Mouse (Mus musculus): ENCODE measurements at regions not wholly inside any gene's neighbourhood (a gene's known extent, or its start where the extent isn't known, plus 50 kb on each side); places are given as distances from the start of the nearest gene placed in this dataset.

DNA sequence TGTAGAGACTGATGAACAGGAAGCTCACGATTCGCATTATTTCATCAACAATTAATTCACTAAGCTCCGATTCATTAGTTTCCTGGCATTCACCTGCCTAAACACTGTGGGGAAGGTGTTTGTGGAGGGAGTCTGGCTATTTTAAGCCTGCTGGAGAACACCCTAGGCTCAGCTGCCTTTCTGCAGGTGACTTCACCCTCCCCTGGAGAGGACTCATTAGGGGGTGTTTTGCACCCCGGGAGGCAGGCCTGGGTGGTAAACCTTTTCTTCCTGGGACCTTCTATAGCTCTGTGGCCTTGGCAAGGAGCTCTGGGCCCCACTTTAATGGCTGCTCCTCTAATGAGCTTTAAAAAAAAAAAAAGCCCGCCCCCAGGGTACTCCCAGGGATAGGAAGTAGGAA is 55.4 kb upstream of the Bnc1 start:
- TF ChIP-seq CTCF (IDR thresholded peaks at IDR 0.05; ENCODE audit: low read depth): no peak
- Histone ChIP-seq H3K4me3 (ENCODE audit: low read depth, low read length) (no peak overlapping the region), H3K9me3 (ENCODE audit: low read depth, low read length) (no peaks in the 10 kb centered on the region), H3K9ac (no peak overlapping the region), H3K27me3 (ENCODE audit: insufficient read depth, low read length) (no peaks in the 10 kb centered on the region), H3K4me2 (no peak overlapping the region), H3K36me3 (ENCODE audit: insufficient read depth) (no peaks in the 10 kb centered on the region), H3K27ac (ENCODE audit: low read depth) (no peak overlapping the region), H3K4me1 (ENCODE audit: insufficient read depth) (no peaks in the 10 kb centered on the region)
- WGBS: 77% methylated on average over 5 of the region's 5 CpGs
- DNase-seq (no peak), ATAC-seq (ENCODE audit: insufficient read depth) (no peak)

DNA sequence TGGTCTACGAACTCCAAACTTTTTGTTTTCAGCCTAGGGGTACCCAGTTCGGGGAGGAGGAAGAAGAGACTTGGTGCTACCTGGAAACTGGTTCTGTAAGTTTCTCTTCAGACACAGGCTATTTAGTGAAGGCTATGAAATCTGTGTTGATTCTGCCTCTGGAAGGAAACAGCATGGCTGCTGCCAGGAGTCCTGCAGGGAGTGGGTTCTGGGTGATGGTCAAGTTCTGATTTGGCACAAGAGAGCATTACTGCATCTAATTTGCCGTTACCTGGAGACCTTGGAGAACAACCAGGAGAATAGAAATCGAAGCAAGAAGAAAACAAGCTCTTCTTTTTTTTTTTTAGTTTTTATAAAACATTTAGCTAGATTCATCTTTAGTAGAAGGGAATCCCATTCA is 61.3 kb upstream of the Bnc1 start:
- H3K36me3 ChIP-seq (ENCODE audit: insufficient read depth): no peaks in the 10 kb centered on the region
- no peaks in the 10 kb centered on the region for H3K4me1 ChIP-seq (ENCODE audit: insufficient read depth)
- TF ChIP-seq CTCF (IDR thresholded peaks at IDR 0.05; ENCODE audit: low read depth): no peak
- H3K9me3 ChIP-seq (ENCODE audit: low read depth, low read length): no peaks in the 10 kb centered on the region
- no peaks in the 10 kb centered on the region for H3K27me3 ChIP-seq (ENCODE audit: insufficient read depth, low read length)
- no peak overlapping the region for H3K27ac ChIP-seq (ENCODE audit: low read depth)
- 70% methylated on average over 4 of the region's 4 CpGs for WGBS
- no peak overlapping the region for H3K9ac ChIP-seq
- no peak overlapping the region for H3K4me2 ChIP-seq
- DNase-seq: no peak
- no peak overlapping the region for H3K4me3 ChIP-seq (ENCODE audit: low read depth, low read length)
- no peak for ATAC-seq (ENCODE audit: insufficient read depth)

DNA sequence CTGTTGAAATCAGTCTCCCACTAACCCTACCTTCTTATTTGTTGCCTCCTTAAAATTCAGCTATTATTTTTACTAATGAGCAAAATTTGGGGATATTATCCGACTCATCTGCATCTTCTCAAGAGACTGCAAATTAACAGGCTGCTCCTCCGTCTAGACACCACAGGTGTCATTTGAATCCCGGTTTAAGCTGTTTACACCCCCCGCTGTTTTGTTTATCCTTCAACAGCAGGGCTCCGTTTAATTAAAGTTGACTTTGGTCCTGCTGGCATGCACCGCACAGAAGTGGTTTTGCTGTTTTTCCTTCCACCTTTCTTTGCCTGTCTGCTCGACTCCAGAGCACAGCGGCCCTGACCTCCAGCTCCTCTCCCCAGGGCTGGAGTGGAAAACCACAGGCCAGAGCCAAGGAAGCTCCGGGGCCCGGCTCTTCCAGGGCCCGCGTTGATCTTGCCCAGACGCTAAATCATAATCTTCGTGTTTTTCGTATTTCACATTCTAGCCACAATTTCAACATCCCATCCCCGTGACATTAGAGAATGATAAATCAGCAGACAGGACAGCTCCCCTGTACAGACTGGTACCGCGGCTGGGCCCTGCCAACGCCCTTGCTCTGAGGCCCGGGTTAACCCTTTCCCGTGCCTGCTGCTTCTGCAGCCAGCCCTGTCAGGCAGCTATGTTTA is 64.6 kb upstream of the Bnc1 start:
- peak; percentile 65; the same call in 1 of the 2 replicates for ATAC-seq (ENCODE audit: insufficient read depth)
- Histone ChIP-seq H3K27ac (ENCODE audit: low read depth) (no peak overlapping the region), H3K9me3 (ENCODE audit: low read depth, low read length) (no peaks in the 10 kb centered on the region), H3K4me2 (peak overlapping the region; percentile 51), H3K27me3 (ENCODE audit: insufficient read depth, low read length) (no peaks in the 10 kb centered on the region), H3K36me3 (ENCODE audit: insufficient read depth) (no peaks in the 10 kb centered on the region), H3K4me3 (ENCODE audit: low read depth, low read length) (no peak overlapping the region), H3K9ac (no peak overlapping the region), H3K4me1 (ENCODE audit: insufficient read depth) (no peaks in the 10 kb centered on the region)
- no peak for TF ChIP-seq CTCF (IDR thresholded peaks at IDR 0.05; ENCODE audit: low read depth)
- 4% methylated on average over 21 of the region's 21 CpGs for WGBS
- peak; percentile 54 for DNase-seq

DNA sequence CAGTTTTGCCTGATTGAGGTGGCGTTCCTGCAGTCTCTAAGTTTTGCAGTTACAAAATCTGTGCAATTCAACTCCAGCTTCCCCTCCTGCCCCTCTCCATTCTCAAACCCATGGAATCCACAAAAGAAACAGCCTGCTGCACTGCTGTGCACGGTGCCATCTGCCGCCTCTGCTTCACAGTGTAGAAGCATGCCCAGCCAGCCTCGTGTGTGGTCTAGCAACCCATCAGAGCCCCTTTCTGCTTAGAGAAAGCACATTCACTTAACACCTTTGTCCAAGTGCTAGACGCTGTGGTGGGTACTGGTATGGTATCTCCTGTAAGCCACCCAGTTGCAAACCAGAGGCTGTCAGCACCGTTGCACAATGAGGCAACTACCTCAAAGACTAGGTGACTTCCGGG is 71.3 kb upstream of the Bnc1 start:
- no peak overlapping the region for H3K9ac ChIP-seq
- no peak for TF ChIP-seq CTCF (IDR thresholded peaks at IDR 0.05; ENCODE audit: low read depth)
- H3K27ac ChIP-seq (ENCODE audit: low read depth): no peak overlapping the region
- no peak overlapping the region for H3K4me2 ChIP-seq
- no peak overlapping the region for H3K4me3 ChIP-seq (ENCODE audit: low read depth, low read length)
- no peaks in the 10 kb centered on the region for H3K9me3 ChIP-seq (ENCODE audit: low read depth, low read length)
- no peaks in the 10 kb centered on the region for H3K4me1 ChIP-seq (ENCODE audit: insufficient read depth)
- H3K36me3 ChIP-seq (ENCODE audit: insufficient read depth): no peaks in the 10 kb centered on the region
- 34% methylated on average over 7 of the region's 7 CpGs for WGBS
- ATAC-seq (ENCODE audit: insufficient read depth) (0 out of 2 replicates have a peak, but pooled peaks have one; percentile 17), DNase-seq (no peak)
- no peaks in the 10 kb centered on the region for H3K27me3 ChIP-seq (ENCODE audit: insufficient read depth, low read length)

DNA sequence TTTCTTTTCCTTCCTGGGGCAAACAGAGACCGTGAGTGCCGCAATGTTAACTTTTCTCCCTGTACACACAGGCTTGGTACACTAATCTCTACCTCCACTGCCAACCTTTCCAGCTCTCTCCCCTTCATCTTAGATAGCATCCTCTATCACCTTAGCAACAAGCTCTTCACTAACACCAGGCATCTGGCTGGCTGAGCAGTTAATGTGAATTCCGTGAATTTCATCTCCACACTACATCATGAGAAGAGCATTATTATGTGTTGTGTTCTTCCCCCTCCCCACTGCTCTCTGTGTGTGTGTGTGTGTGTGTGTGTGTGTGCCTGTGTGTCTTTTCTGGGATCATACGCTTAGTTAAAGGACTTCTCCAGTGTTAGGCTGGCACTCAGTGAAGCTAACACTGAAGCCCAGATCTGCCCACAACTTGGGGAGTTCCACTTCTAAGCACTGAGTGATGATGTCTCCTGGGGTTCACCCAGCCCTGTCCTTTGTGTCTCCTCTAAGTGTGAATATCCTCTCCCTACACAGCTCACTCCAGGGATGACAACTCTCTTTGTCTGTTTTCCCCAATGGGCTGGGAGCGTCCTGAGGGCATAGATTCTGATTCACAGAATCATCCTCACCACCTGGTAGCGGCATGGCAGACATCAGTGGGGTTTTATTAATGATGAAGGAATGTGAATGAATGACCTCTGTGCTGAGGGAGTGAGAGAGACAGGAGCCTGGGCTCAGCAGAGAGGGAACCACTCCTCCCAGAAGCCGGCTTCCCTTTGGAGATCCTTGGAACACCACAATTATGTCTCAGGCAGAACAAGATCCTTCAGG is 77.7 kb upstream of the Bnc1 start:
- Histone ChIP-seq H3K4me3 (ENCODE audit: low read depth, low read length) (no peak overlapping the region), H3K4me2 (no peak overlapping the region), H3K27me3 (ENCODE audit: insufficient read depth, low read length) (no peaks in the 10 kb centered on the region), H3K4me1 (ENCODE audit: insufficient read depth) (no peaks in the 10 kb centered on the region), H3K9ac (no peak overlapping the region), H3K36me3 (ENCODE audit: insufficient read depth) (no peaks in the 10 kb centered on the region), H3K9me3 (ENCODE audit: low read depth, low read length) (no peaks in the 10 kb centered on the region), H3K27ac (ENCODE audit: low read depth) (no peak overlapping the region)
- TF ChIP-seq CTCF (IDR thresholded peaks at IDR 0.05; ENCODE audit: low read depth): no peak
- ATAC-seq (ENCODE audit: insufficient read depth): no peak
- no peak for DNase-seq
- WGBS: 53% methylated on average over 7 of the region's 7 CpGs

DNA sequence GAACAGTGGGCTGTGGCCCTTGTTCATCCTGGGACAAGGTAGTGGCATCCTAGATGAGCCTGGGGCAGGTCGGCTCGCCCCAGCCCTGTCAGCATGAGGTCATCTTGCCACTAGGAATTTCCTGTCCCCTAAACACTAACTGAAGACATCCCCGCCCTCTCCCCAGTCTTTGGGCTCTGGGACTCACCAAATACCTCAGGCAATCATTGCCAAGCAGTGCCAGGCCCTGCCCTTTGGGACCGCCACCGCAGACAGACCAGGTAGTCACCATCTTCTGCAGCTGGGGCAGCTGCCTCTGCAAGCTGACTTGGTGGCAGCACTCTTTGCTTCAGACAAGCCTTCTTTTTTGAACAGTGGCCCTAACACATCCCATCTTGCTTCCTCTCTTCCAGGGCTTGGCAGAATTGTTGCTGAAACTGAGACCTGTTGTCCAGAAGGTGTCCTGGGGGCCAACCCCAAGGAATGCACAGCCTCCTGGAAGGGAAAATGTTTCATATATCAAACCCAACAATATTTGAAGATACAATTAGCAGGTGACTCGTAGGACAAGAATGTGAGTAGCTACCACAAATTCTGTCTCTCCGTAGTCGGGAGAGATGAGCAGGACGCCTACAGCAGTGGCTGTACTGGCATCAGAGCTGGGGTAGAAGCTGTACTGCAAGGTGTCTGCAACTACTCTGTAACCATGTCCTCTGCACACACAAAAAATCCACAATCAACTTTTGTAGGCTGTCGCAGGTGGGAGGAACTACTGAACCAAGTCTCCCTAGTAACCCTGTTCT is 79.0 kb upstream of the Bnc1 start:
- Histone ChIP-seq H3K4me1 (ENCODE audit: insufficient read depth) (no peaks in the 10 kb centered on the region), H3K36me3 (ENCODE audit: insufficient read depth) (no peaks in the 10 kb centered on the region), H3K4me3 (ENCODE audit: low read depth, low read length) (no peak overlapping the region), H3K27ac (ENCODE audit: low read depth) (no peak overlapping the region), H3K9ac (no peak overlapping the region), H3K4me2 (no peak overlapping the region), H3K9me3 (ENCODE audit: low read depth, low read length) (no peaks in the 10 kb centered on the region), H3K27me3 (ENCODE audit: insufficient read depth, low read length) (no peaks in the 10 kb centered on the region)
- WGBS: 77% methylated on average over 10 of the region's 10 CpGs
- no peak for TF ChIP-seq CTCF (IDR thresholded peaks at IDR 0.05; ENCODE audit: low read depth)
- ATAC-seq (ENCODE audit: insufficient read depth): no peak
- DNase-seq: no peak

DNA sequence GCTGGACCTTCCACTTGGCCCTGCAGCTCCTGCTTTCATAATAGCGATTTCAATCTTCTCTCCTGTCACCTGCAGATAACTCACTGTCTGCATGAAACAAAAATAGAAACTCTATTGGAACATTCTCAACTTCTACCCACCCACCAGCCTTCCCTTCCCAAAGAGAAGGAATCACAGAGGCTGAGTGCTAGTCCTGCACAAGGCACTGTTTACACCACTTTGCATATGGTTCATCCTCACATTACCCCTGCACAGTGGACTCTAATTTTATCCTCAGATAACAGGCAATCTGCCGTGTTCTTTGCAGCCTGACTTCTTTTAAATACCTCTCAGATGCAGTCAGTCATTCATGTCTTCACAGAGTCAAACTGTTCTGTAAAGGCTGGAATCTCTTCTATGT is 83.3 kb upstream of the Bnc1 start:
- no peak for ATAC-seq (ENCODE audit: insufficient read depth)

More for the DNA sequence above, 83.3 kb upstream of the Bnc1 start:
- Histone ChIP-seq H3K4me2 (no peak overlapping the region), H3K27me3 (ENCODE audit: insufficient read depth, low read length) (no peaks in the 10 kb centered on the region), H3K36me3 (ENCODE audit: insufficient read depth) (no peaks in the 10 kb centered on the region), H3K9ac (no peak overlapping the region), H3K9me3 (ENCODE audit: low read depth, low read length) (no peaks in the 10 kb centered on the region), H3K4me1 (ENCODE audit: insufficient read depth) (no peaks in the 10 kb centered on the region), H3K27ac (ENCODE audit: low read depth) (no peak overlapping the region), H3K4me3 (ENCODE audit: low read depth, low read length) (no peak overlapping the region)
- no peak for TF ChIP-seq CTCF (IDR thresholded peaks at IDR 0.05; ENCODE audit: low read depth)
- DNase-seq: no peak
- 61% methylated on average over 2 of the region's 2 CpGs for WGBS
